ENCODE assay signal across 17 mouse cellular contexts in genomic region chr4:100595771-100596170, GRCm38 (mm10).
"Had no signal": no experiment of that assay in that cellular context is flagged by ENCODE, and none has a peak within 500 bp of the region (broad histone marks: within the 10 kb centered on the region; RNA-seq: fewer than 3 reads in every experiment).

No protein-coding gene starts in this region.

- H3K27ac ChIP-seq: lung, embryonic 15.5 days; macrophage; midbrain, embryonic 13.5 days; neural tube, embryonic 12.5 days; stomach, embryonic 15.5 days; stomach, postnatal 0 days had no signal

- H3K36me3 ChIP-seq: lung, embryonic 15.5 days; midbrain, embryonic 13.5 days; midbrain, embryonic 15.5 days; neural tube, embryonic 12.5 days; stomach, embryonic 15.5 days had no signal

- H3K4me2 ChIP-seq: lung, embryonic 15.5 days; midbrain, embryonic 11.5 days; midbrain, embryonic 13.5 days; midbrain, embryonic 15.5 days; neural tube, embryonic 12.5 days; stomach, embryonic 15.5 days had no signal

- H3K27me3 ChIP-seq: lung, embryonic 15.5 days; megakaryocyte, embryonic 14.5 days; midbrain, embryonic 13.5 days; midbrain, embryonic 15.5 days; neural tube, embryonic 12.5 days; stomach, embryonic 15.5 days had no signal

- H3K9ac ChIP-seq: lung, embryonic 15.5 days; midbrain, embryonic 13.5 days; midbrain, embryonic 15.5 days; neural tube, embryonic 12.5 days; stomach, embryonic 15.5 days had no signal

- H3K9me3 ChIP-seq: lung, embryonic 15.5 days; midbrain, embryonic 13.5 days; midbrain, embryonic 15.5 days; neural tube, embryonic 12.5 days; stomach, embryonic 15.5 days had no signal

- DNase-seq: lung, adult 2 months; lung, postnatal 14 days; lung, postnatal 36 days; right cerebral cortex, postnatal 14 days; thymus, adult 2 months; thymus, postnatal 25 days; thymus, postnatal 4 days had no signal

- H3K4me3 ChIP-seq: lung, embryonic 15.5 days; megakaryocyte, embryonic 14.5 days; midbrain, embryonic 13.5 days; midbrain, embryonic 15.5 days; neural tube, embryonic 12.5 days; stomach, embryonic 15.5 days had no signal

- ATAC-seq: lung, postnatal 0 days had no signal

- H3K4me1 ChIP-seq: lung, embryonic 15.5 days; megakaryocyte, embryonic 14.5 days; neural tube, embryonic 12.5 days; stomach, embryonic 15.5 days had no signal
